Mouse (Mus musculus): ENCODE results near the gene Lrrc51.
A peak's percentile ranks its signal among the peaks of the same experiment; 100 is the strongest.
"Not testable (repeated sequence)": the region's sequence is repeated elsewhere in the genome, so short reads cannot be mapped to it uniquely, and the experiment has no call there.

Gene Lrrc51

GRCm38 (mm10) chr7:101935957-101936356 is 2.3 kb upstream of the Lrrc51 start:
- TF ChIP-seq POU5F1 (IDR thresholded peaks at IDR 0.05; ENCODE audit: borderline replicate concordance, low read length): no peak
- Histone ChIP-seq H3K4me1 (replicated peaks; ENCODE audit: low read depth, low read length) (peaks cover 73% of the 10 kb centered on the region), H3K27me3 (ENCODE audit: insufficient read depth, low read length) (no peaks in the 10 kb centered on the region), H3K9me3 (ENCODE audit: low read length) (no peaks in the 10 kb centered on the region), H3K36me3 (ENCODE audit: insufficient read depth, low read length) (peaks cover 57% of the 10 kb centered on the region), H3K4me3 (replicated peaks; ENCODE audit: low read length) (peak overlapping the region; percentile 91)

GRCm38 (mm10) chr7:101933300-101933699 is 395 bp downstream of the Lrrc51 start:
- Histone ChIP-seq H3K27me3 (ENCODE audit: insufficient read depth, low read length) (no peaks in the 10 kb centered on the region), H3K4me3 (replicated peaks; ENCODE audit: low read length) (peak overlapping the region; percentile 91), H3K36me3 (ENCODE audit: insufficient read depth, low read length) (peaks cover 42% of the 10 kb centered on the region), H3K4me1 (replicated peaks; ENCODE audit: low read depth, low read length) (peaks cover 50% of the 10 kb centered on the region), H3K9me3 (ENCODE audit: low read length) (no peaks in the 10 kb centered on the region)
- TF ChIP-seq CTCF (conservative IDR thresholded peaks at IDR 0.05; ENCODE audit: low read length) (no peak), POU5F1 (IDR thresholded peaks at IDR 0.05; ENCODE audit: borderline replicate concordance, low read length) (no peak), NANOG (IDR thresholded peaks at IDR 0.05; ENCODE audit: borderline replicate concordance, low read length) (no peak)

GRCm38 (mm10) chr7:101932551-101932950 is 1.1 kb downstream of the Lrrc51 start:
- Histone ChIP-seq H3K27me3 (ENCODE audit: insufficient read depth, low read length) (no peaks in the 10 kb centered on the region), H3K36me3 (ENCODE audit: insufficient read depth, low read length) (peaks cover 37% of the 10 kb centered on the region), H3K4me3 (replicated peaks; ENCODE audit: low read length) (peak overlapping the region; percentile 91; the same call in 1 of the 2 replicates), H3K4me1 (replicated peaks; ENCODE audit: low read depth, low read length) (peaks cover 47% of the 10 kb centered on the region), H3K9me3 (ENCODE audit: low read length) (no peaks in the 10 kb centered on the region)
- TF ChIP-seq NANOG (IDR thresholded peaks at IDR 0.05; ENCODE audit: borderline replicate concordance, low read length) (no peak), CTCF (conservative IDR thresholded peaks at IDR 0.05; ENCODE audit: low read length) (no peak), POU5F1 (IDR thresholded peaks at IDR 0.05; ENCODE audit: borderline replicate concordance, low read length) (no peak)

GRCm38 (mm10) chr7:101928093-101928492 is 5.6 kb downstream of the Lrrc51 start:
- no peaks in the 10 kb centered on the region for H3K27me3 ChIP-seq (ENCODE audit: insufficient read depth, low read length)
- H3K4me1 ChIP-seq (replicated peaks; ENCODE audit: low read depth, low read length): peaks cover 20% of the 10 kb centered on the region
- TF ChIP-seq NANOG (IDR thresholded peaks at IDR 0.05; ENCODE audit: borderline replicate concordance, low read length): no peak
- no peak for TF ChIP-seq POU5F1 (IDR thresholded peaks at IDR 0.05; ENCODE audit: borderline replicate concordance, low read length)
- TF ChIP-seq CTCF (conservative IDR thresholded peaks at IDR 0.05; ENCODE audit: low read length): no peak
- H3K36me3 ChIP-seq (ENCODE audit: insufficient read depth, low read length): peaks cover 13% of the 10 kb centered on the region
- H3K4me3 ChIP-seq (replicated peaks; ENCODE audit: low read length): no peak overlapping the region
- H3K9me3 ChIP-seq (ENCODE audit: low read length): no peaks in the 10 kb centered on the region

GRCm38 (mm10) chr7:101925892-101926291 is 7.8 kb downstream of the Lrrc51 start:
- H3K9me3 ChIP-seq (ENCODE audit: low read length); H3K4me3 ChIP-seq (replicated peaks; ENCODE audit: low read length); H3K36me3 ChIP-seq (ENCODE audit: insufficient read depth, low read length); H3K27me3 ChIP-seq (ENCODE audit: insufficient read depth, low read length): not testable (repeated sequence)
- peak; percentile 36 for TF ChIP-seq CTCF (conservative IDR thresholded peaks at IDR 0.05; ENCODE audit: low read length)
- peaks cover 17% of the 10 kb centered on the region for H3K4me1 ChIP-seq (replicated peaks; ENCODE audit: low read depth, low read length)

- TF ChIP-seq POU5F1 (IDR thresholded peaks at IDR 0.05; ENCODE audit: borderline replicate concordance, low read length) (no peak), NANOG (IDR thresholded peaks at IDR 0.05; ENCODE audit: borderline replicate concordance, low read length) (no peak), CTCF (conservative IDR thresholded peaks at IDR 0.05; ENCODE audit: low read length) (peak; percentile 84)
- no peaks in the 10 kb centered on the region for H3K9me3 ChIP-seq (ENCODE audit: low read length)
- peaks cover 24% of the 10 kb centered on the region for H3K36me3 ChIP-seq (ENCODE audit: insufficient read depth, low read length)
- H3K4me3 ChIP-seq (replicated peaks; ENCODE audit: low read length): no peak overlapping the region
- peaks cover 16% of the 10 kb centered on the region for H3K4me1 ChIP-seq (replicated peaks; ENCODE audit: low read depth, low read length)
- no peaks in the 10 kb centered on the region for H3K27me3 ChIP-seq (ENCODE audit: insufficient read depth, low read length)
These were observed 15.6 kb downstream of the Lrrc51 start for GRCm38 (mm10) chr7:101918071-101918470.

GRCm38 (mm10) chr7:101911982-101912381 is 21.7 kb downstream of the Lrrc51 start:
- Histone ChIP-seq H3K4me1 (replicated peaks; ENCODE audit: low read depth, low read length) (peaks cover 39% of the 10 kb centered on the region), H3K4me3 (replicated peaks; ENCODE audit: low read length) (no peak overlapping the region), H3K27me3 (ENCODE audit: insufficient read depth, low read length) (no peaks in the 10 kb centered on the region), H3K9me3 (ENCODE audit: low read length) (no peaks in the 10 kb centered on the region), H3K36me3 (ENCODE audit: insufficient read depth, low read length) (peaks cover 81% of the 10 kb centered on the region)
- TF ChIP-seq POU5F1 (IDR thresholded peaks at IDR 0.05; ENCODE audit: borderline replicate concordance, low read length) (no peak), NANOG (IDR thresholded peaks at IDR 0.05; ENCODE audit: borderline replicate concordance, low read length) (no peak), CTCF (conservative IDR thresholded peaks at IDR 0.05; ENCODE audit: low read length) (peak; percentile 61)

- H3K4me1 ChIP-seq (replicated peaks; ENCODE audit: low read depth, low read length): peaks cover 44% of the 10 kb centered on the region
- H3K27me3 ChIP-seq (ENCODE audit: insufficient read depth, low read length): no peaks in the 10 kb centered on the region
- peaks cover 81% of the 10 kb centered on the region for H3K36me3 ChIP-seq (ENCODE audit: insufficient read depth, low read length)
- H3K9me3 ChIP-seq (ENCODE audit: low read length): no peaks in the 10 kb centered on the region
- H3K4me3 ChIP-seq (replicated peaks; ENCODE audit: low read length): no peak overlapping the region
- TF ChIP-seq POU5F1 (IDR thresholded peaks at IDR 0.05; ENCODE audit: borderline replicate concordance, low read length): no peak
- TF ChIP-seq CTCF (conservative IDR thresholded peaks at IDR 0.05; ENCODE audit: low read length): no peak
- TF ChIP-seq NANOG (IDR thresholded peaks at IDR 0.05; ENCODE audit: borderline replicate concordance, low read length): no peak
These were observed 23.6 kb downstream of the Lrrc51 start for GRCm38 (mm10) chr7:101910138-101910537.

- no peaks in the 10 kb centered on the region for H3K9me3 ChIP-seq (ENCODE audit: low read length)
- peaks cover 64% of the 10 kb centered on the region for H3K36me3 ChIP-seq (ENCODE audit: insufficient read depth, low read length)
- peaks cover 50% of the 10 kb centered on the region for H3K4me1 ChIP-seq (replicated peaks; ENCODE audit: low read depth, low read length)
- no peak for TF ChIP-seq CTCF (conservative IDR thresholded peaks at IDR 0.05; ENCODE audit: low read length)
- TF ChIP-seq NANOG (IDR thresholded peaks at IDR 0.05; ENCODE audit: borderline replicate concordance, low read length): no peak
- no peak for TF ChIP-seq POU5F1 (IDR thresholded peaks at IDR 0.05; ENCODE audit: borderline replicate concordance, low read length)
- no peaks in the 10 kb centered on the region for H3K27me3 ChIP-seq (ENCODE audit: insufficient read depth, low read length)
- H3K4me3 ChIP-seq (replicated peaks; ENCODE audit: low read length): peak overlapping the region; percentile 92; the same call in 1 of the 2 replicates
These were observed 25.3 kb downstream of the Lrrc51 start for GRCm38 (mm10) chr7:101908367-101908766.

Data from E14TG2a.4 (cell line).